Mouse (Mus musculus) liver, embryonic 14.5 days (tissue): ENCODE data around the gene Kat2b.

ENCODE experiments used
- CTCF ChIP-seq: IDR thresholded peaks from 2 replicates; pipeline ENCODE4 v1.5.1; 2016; ENCODE audit warnings: antibody characterized with exemption, low read depth, control low read depth
- EP300 ChIP-seq: IDR thresholded peaks from 2 replicates; pipeline ENCODE4 v1.6.1; 2016; ENCODE audit warnings: antibody characterized with exemption, low read depth

- TF ChIP-seq CTCF (peak; percentile 85), EP300 (no peak)
Observed at GRCm38 (mm10) chr17:53554088-53554487, 12.6 kb upstream of the Kat2b start.
